Mouse (Mus musculus) small intestine, adult 2 months (tissue): ENCODE results near the gene Lzts2. TPM values are rescaled to one million over a fixed set of nuclear protein-coding genes. Genes with fewer than 3 reads are reported as not detected.
A peak's percentile ranks its signal among the peaks of the same experiment; 100 is the strongest.

Experiments
- H3K27ac ChIP-seq: fragments of 200-500 bp; 2 replicates; pipeline ENCODE4 v1.5.1; 2012; ENCODE audit warnings: low read depth, low read length, control low read depth, inconsistent platforms; ENCODE audit not compliant: insufficient read depth
- H3K27me3 ChIP-seq: fragments of 200-500 bp; 2 replicates; pipeline ENCODE4 v1.6.1; 2012; ENCODE audit warnings: mild to moderate bottlenecking, moderate library complexity, low read length, inconsistent platforms; ENCODE audit not compliant: control insufficient read depth, insufficient read depth
- H3K36me3 ChIP-seq: fragments of 200-500 bp; 2 replicates; pipeline ENCODE4 v1.6.1; 2012; ENCODE audit warnings: mild to moderate bottlenecking, low read length, control low read depth, inconsistent platforms; ENCODE audit not compliant: control insufficient read depth, insufficient read depth
- H3K4me1 ChIP-seq: fragments of 200-500 bp; 2 replicates; pipeline ENCODE4 v1.6.1; 2012; ENCODE audit warnings: low read length, inconsistent platforms, mixed read lengths; ENCODE audit not compliant: control insufficient read depth, insufficient read depth, insufficient read length
- H3K4me3 ChIP-seq: fragments of 200-500 bp; 2 replicates; pipeline ENCODE4 v1.5.1; 2012; ENCODE audit warnings: low read depth, mild to moderate bottlenecking, control low read depth, inconsistent platforms, low read length, moderate library complexity
- CTCF ChIP-seq: fragments of 200-500 bp; IDR thresholded peaks from 2 replicates; pipeline ENCODE4 v1.5.1; 2012; ENCODE audit warnings: low read depth, mild to moderate bottlenecking, control low read depth, inconsistent platforms, low read length, moderate library complexity, mixed read lengths; ENCODE audit not compliant: insufficient replicate concordance, insufficient read length; ENCODE audit errors: extremely low read depth
- POLR2A ChIP-seq: fragments of 200-500 bp; IDR thresholded peaks from 2 replicates; pipeline ENCODE4 v1.6.1; 2012; ENCODE audit warnings: low read depth, mild to moderate bottlenecking, control low read depth, inconsistent platforms, low read length, moderate library complexity
- WGBS: fragments of 180-500 bp; shearing (Covaris S2); methylation state at CpG from one replicate; pipeline ENCODE4 v1.1.7; 2018; 5-methylcytosine and 5-hydroxymethylcytosine counted together
- polyA plus RNA-seq: library from polyadenylated mRNA; depleted of rRNA; stranded (reverse); fragments of >200 nt; gene quantifications from 2 replicates; pipeline ENCODE4 v1.2.3, GENCODE M21; 2012

Gene Lzts2
- polyA plus RNA-seq, 1 experiment: 50.4 TPM

GRCm38 (mm10) chr19:45017216-45017771, 3.1 kb downstream of the Lzts2 start:
- no peaks in the 10 kb centered on the region for H3K27me3 ChIP-seq
- H3K36me3 ChIP-seq: peaks cover 6% of the 10 kb centered on the region; the same call in 1 of the 2 replicates
- under 1% methylated on average over 25 of the region's 27 CpGs for WGBS
- TF ChIP-seq POLR2A: no peak; the same call in 1 of the 2 replicates
- TF ChIP-seq CTCF: peak; percentile 51; the same call in 1 of the 2 replicates
- H3K27ac ChIP-seq: peak overlapping the region; percentile 94
- peak overlapping the region; percentile 68 for H3K4me3 ChIP-seq
- H3K4me1 ChIP-seq: peaks cover 20% of the 10 kb centered on the region

GRCm38 (mm10) chr19:45017909-45018308, 3.7 kb downstream of the Lzts2 start:
- Histone ChIP-seq H3K4me3 (peak overlapping the region; percentile 68), H3K4me1 (peaks cover 20% of the 10 kb centered on the region), H3K27me3 (no peaks in the 10 kb centered on the region), H3K27ac (peak overlapping the region; percentile 94), H3K36me3 (peaks cover 7% of the 10 kb centered on the region; the same call in 1 of the 2 replicates)
- TF ChIP-seq CTCF (no peak), POLR2A (no peak)
- WGBS: under 1% methylated on average over 43 of the region's 48 CpGs

- H3K27me3 ChIP-seq: no peaks in the 10 kb centered on the region
- TF ChIP-seq POLR2A (no peak), CTCF (no peak)
- 7% methylated on average over 13 of the region's 13 CpGs for WGBS
- peaks cover 7% of the 10 kb centered on the region; the same call in 1 of the 2 replicates for H3K36me3 ChIP-seq
- H3K4me1 ChIP-seq: peaks cover 20% of the 10 kb centered on the region
- peak overlapping the region; percentile 68 for H3K4me3 ChIP-seq
- peak overlapping the region; percentile 76 for H3K27ac ChIP-seq
Measured at GRCm38 (mm10) chr19:45018351-45018831, 4.2 kb downstream of the Lzts2 start.

- Histone ChIP-seq H3K4me3 (no peak overlapping the region), H3K36me3 (peaks cover 17% of the 10 kb centered on the region), H3K27me3 (no peaks in the 10 kb centered on the region), H3K27ac (no peak overlapping the region), H3K4me1 (peaks cover 10% of the 10 kb centered on the region)
- TF ChIP-seq CTCF (no peak), POLR2A (no peak)
- 33% methylated on average over 6 of the region's 6 CpGs for WGBS
Measured at GRCm38 (mm10) chr19:45020348-45020747, 6.1 kb downstream of the Lzts2 start.

- no peak overlapping the region for H3K27ac ChIP-seq
- peaks cover 10% of the 10 kb centered on the region for H3K4me1 ChIP-seq
- 88% methylated on average over 15 of the region's 15 CpGs for WGBS
- no peak overlapping the region for H3K4me3 ChIP-seq
- H3K27me3 ChIP-seq: no peaks in the 10 kb centered on the region
- H3K36me3 ChIP-seq: peaks cover 25% of the 10 kb centered on the region
- TF ChIP-seq CTCF: no peak
- no peak for TF ChIP-seq POLR2A
Measured at GRCm38 (mm10) chr19:45021362-45021761, 7.1 kb downstream of the Lzts2 start.

GRCm38 (mm10) chr19:45023993-45024392, 9.8 kb downstream of the Lzts2 start:
- Histone ChIP-seq H3K4me1 (peaks cover 11% of the 10 kb centered on the region), H3K4me3 (no peak overlapping the region), H3K27me3 (no peaks in the 10 kb centered on the region), H3K36me3 (peaks cover 31% of the 10 kb centered on the region), H3K27ac (no peak overlapping the region)
- 83% methylated on average over 11 of the region's 11 CpGs for WGBS
- TF ChIP-seq POLR2A (no peak), CTCF (no peak)

GRCm38 (mm10) chr19:45024775-45025174, 10.6 kb downstream of the Lzts2 start:
- TF ChIP-seq POLR2A (no peak), CTCF (no peak)
- Histone ChIP-seq H3K4me1 (peaks cover 11% of the 10 kb centered on the region), H3K36me3 (peaks cover 31% of the 10 kb centered on the region), H3K27me3 (no peaks in the 10 kb centered on the region), H3K27ac (no peak overlapping the region), H3K4me3 (no peak overlapping the region)
- 88% methylated on average over 20 of the region's 20 CpGs for WGBS
